Mouse (Mus musculus): Measurements from ENCODE around the gene Dusp28. TPM values are rescaled to one million over a fixed set of nuclear protein-coding genes. Genes with fewer than 3 reads are reported as not detected.

Dusp28 gene
- total and polyA plus RNA-seq, 3 experiments = 12.5 to 97.2 (median 17.2) TPM

DNA sequence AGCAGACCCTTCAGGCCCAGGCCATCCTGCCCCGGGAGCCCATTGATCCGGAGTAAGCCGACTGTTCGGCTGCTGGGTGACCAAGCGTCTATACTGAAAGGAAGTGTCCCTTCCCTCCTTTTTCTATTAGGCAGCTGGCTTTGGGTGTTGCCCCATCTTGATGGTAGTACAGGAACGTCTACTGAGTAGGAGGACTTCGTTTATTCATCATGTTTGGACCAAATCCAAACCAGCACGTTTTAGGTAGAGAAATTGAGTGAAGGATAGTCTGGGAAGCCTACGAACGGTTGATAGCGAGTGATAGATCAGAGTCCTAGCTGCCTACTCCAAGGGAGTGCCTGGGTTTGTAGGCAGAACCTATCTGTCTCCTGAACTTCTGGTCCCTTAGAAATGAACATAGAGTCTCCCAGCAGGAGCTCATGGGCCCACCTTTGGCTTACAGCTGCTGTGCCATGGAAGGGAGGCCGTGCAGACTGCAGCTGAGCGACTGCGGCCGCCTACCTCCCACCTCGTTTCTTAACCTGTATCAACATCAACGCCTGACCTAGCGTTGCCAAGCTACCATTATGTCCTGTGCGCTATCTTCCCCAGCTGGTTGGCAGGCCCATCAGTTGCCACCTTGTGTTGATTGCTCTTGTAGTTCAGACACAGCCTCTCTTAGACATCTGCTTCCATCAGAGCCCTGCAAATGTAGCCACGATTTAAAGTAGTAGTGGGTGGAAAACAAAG, 1.0 kb downstream of the Dusp28 start:
- DNase-seq = no peak

DNA sequence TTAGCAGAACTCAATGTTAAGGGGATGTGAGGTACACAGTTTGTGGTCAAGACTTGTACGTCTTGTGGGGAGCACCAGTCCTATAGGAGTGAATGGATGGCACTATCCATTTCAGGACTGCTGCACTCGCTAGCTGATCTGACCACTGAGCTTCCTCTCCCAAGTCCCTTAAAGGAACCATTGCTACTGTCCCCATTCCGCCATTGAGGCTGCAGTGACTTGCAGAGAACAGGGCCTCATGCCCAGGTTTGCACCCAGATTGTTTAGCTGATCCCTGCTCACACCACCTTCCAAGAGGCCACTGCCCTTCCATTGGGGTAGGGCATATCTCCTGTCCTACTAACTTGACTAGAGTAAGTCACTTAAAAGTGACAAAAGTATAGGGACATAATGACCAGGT, 1.9 kb downstream of the Dusp28 start:
- DNase-seq = no peak

DNA sequence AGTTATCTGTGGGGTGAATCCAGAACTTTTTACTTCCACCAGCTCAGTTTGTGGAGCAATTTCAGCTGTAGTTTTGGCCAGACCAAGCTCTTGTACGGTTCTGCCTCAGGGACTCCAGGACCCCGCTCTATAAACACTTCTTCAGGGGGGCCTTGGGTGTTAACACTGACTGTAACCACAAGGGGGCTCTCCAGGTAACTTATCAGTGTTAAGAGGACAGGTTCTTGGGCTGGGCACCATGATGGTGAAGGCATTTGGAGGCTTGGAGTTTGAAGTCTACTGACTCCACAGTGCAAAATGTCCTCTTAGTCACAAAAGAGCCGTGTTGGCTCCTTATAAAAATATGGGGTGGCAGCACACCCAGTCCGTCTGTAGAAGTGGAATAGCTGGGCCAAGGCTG, 2.3 kb downstream of the Dusp28 start:
- peak; percentile 21 for DNase-seq

DNA sequence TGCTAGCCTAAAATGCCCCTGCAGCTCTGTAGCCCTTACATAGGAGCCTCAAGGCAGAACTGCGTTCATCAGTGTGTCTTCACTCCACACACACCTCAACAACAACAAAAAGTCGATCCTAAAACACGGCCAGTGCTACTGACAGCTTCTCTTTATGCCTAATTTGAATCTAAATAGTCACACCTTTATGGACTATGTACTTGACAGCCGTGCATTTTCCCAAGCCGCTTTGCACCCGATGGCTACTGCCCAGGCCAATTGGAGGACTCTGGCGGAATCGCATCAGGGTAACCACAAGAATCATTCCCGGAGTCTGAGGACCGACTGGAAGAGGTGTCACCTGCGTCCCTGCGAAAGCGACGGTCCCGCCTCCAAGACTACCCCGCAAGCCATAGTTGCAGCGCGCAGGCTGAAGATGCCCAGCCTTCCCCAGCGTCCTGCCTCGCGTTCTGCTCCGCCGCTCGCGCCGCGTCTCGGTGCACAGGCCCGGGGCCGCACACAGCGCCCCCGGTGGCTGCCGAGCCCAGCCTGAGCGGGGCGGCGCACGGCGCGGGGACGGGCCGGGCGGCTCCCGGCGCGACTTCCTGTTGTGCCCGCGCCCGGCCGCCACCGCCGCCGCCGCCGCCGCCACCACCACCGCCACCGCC, 3.6 kb downstream of the Dusp28 start, which contains the start of gene Rnpepl1:
Rnpepl1 (plus strand) TSS at position 545 of the 647 bp plus-strand sequence.
- peak; percentile 90 for DNase-seq

GRCm38 (mm10) chr1:92910925-92911720, 4.3 kb downstream of the Dusp28 start:
- DNase-seq = peak; percentile 80

GRCm38 (mm10) chr1:92911721-92912138, 4.9 kb downstream of the Dusp28 start:
- DNase-seq = no peak

GRCm38 (mm10) chr1:92912286-92912685, 5.5 kb downstream of the Dusp28 start:
- no peak for DNase-seq

DNA sequence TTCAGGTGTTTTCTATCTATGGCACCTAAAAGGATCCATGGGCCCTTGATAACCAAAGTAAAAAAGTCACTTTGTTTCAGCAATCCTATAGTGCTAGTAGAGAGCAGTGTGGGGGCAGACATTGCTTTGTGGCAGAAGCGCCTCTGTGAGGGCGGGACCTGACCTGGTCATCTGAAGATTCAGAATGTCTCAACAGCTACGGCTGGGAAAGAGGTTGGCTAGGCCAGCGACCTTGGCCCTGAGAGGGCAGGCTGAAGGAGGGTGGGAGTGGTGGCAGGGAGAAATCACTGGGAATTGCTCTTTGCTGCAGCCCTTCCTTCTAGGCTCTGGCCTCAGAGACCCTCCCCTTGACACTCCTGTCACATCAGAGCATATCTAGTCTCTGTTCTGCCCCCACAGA, 7.5 kb downstream of the Dusp28 start:
- DNase-seq = peak; percentile 44

- peak; percentile 16 for DNase-seq
These were observed 8.2 kb downstream of the Dusp28 start for GRCm38 (mm10) chr1:92914993-92915392.

- DNase-seq = no peak
These were observed 9.9 kb downstream of the Dusp28 start for GRCm38 (mm10) chr1:92916725-92917124.

GRCm38 (mm10) chr1:92919151-92919550, 12.4 kb downstream of the Dusp28 start:
- DNase-seq = no peak

DNA sequence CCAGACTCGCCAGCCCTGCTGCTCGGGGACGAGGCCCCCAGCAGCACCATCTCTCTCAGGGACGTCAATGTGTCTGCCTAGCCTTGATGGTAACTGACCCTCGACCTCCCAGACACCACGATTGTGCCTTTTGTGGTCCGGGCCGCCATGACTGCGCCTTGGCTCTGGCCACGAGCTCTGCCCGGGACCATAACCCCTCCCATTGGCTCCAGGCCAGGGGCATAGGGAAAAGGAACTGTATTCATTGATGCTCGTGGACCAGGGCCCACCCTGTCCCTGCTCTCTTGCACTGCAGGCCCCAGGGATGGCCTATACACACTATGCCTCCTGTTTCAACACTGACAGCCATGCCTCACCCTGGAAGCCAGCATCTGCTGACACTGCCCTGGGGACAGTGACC, 13.0 kb downstream of the Dusp28 start:
- no peak for DNase-seq

DNA sequence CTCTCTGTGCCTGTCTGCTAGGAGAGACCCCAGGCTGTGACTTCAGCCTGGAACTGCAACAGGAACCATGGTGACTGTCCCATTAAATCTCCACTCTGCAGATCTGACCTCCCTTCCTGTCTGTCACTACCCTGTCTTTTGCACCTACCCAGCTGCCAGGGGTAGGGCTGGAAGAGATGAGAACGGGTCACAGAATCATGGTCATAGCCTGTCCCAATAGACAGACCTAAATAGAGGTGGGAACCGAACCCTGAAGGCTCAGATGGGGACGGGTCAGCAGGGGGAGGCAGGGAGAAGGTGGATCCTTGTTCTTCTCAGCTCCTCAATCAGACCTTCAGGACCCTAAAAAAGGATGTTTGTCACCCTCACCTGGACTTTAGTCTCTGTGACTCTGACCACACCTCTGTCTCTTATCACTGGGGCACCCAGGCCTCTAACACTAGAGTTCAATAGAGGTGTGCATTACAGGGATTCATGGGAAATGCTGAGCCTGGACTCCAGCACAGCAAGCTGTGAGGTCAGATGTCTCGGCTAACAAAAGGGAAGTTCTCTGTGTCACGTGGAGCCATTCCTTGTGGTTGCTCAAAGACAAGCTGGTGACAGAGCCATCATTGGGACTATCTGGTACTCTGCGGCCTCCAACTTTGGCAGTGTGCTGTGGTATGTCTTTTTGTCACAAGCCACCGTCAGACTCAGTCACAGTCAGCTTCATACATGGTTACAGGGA, 13.9 kb downstream of the Dusp28 start:
- no peak for DNase-seq

DNA sequence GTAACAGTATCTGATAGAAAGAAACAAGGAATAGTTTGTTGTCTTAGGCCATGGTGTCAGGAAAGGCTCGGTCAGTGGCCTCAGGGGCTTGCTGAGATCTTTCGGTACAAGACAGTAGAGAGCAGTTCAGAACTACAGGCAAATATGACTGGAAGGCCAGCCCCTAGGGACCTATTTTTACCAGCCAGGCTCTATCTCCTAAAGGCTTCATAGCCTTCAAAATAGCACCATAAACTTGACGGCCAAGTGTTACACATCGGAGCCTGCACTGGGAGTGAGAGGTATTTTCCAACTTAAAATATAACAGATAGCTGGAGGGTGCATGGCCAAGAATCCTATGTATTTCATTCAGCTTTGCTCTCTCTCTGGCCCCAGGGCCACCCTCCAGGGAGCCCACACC, 14.7 kb downstream of the Dusp28 start:
- no peak for DNase-seq

- no peak for DNase-seq
These were observed 23.5 kb downstream of the Dusp28 start for GRCm38 (mm10) chr1:92930171-92930706.

GRCm38 (mm10) chr1:92933611-92934010, 26.8 kb downstream of the Dusp28 start:
- DNase-seq = no peak

DNA sequence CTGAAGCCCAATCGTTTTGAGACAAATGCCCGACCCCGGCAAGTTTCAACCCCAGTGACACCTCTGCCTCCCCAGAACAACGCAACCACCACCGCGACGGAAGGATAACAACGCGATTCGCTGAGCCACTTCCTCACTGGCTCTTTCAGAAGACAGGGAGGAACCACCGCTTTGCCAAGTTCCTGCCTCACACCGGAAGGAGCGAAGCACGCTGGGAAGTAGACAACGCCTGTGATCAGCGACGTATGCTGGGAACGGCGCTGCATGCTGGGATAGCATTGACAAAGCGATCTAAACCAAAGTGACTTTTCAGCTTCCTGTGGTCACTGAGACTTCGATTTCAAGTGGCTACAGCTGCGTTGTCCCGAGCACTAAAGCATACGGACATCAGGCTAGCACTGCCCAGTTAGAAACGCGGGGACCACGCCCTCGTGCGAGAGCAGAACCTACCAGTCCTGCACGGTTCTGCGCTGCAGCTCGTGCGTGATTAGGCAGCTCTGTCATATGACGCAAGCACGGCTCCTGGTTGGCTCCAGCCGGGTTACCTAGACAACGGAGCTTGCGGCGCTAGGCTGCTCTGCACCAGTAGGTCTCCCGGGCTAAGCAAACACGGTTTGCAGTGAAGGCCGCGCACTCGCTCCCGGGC, 27.5 kb downstream of the Dusp28 start, which contains the start of gene Capn10:
Capn10 (plus strand) TSS at position 195 of the 646 bp plus-strand sequence.
- DNase-seq = peak; percentile 95

DNA sequence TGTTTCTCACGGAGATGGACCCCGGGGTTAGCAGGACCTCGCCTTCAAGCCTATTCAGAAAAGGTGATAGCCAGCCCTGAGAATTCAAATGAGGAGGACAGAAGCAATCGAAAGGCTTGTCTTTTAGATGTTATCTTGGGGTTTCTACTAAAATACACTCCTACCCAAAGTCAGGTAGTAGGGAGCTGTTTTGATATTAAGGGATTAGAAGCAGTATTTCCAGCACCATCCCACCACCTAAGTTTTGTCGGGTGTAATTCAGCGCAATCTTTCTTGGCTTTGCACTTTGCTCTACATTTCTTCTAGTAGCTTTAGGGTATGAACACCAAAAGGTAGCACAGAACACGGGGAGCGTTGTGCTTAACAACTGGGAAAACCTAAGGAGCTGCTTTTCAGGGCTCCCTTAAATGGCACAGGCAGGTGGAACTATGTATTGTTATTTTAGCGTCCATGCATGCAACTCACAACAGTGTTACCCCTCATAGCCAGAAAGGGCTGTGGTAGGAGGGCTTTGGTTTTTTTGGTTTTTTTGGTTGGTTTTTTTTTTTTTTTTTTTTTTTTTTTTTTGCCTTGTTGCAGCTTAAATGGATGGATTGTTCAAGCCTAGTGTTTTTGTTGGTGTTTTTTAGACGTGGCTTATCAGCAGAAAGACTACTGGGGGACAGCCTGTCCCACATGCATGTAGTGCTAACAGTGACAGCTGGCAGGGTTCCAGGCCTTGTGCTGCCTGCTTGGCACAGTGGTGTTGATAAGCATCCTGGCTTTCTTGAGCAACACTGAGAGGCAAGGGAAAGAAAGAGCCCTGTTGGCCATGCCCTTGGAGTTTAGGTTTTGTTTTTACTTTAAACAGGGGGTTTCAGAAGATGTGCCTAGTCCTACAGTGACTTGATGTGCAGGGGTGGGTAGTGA, 28.5 kb downstream of the Dusp28 start:
- peak; percentile 50 for DNase-seq

DNA sequence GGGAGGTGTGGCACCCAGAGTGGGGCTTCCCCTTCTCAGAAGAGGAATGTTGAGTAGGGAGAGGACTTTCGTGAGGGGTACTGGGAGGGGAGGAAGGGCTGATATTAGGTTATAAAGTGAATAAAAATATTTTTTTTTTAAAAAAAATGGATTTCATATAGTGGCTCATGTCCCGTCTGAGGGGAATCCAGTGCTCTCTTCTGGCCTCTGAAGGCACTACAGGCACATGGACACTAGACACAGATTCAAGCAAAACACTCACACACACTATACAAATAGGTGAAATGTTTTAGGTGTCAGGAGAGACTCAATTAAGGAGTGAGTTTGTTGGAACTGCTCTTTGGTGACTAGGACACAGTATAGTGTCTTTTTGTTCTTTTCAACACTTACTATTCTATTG, 29.2 kb downstream of the Dusp28 start:
- no peak for DNase-seq

- DNase-seq = no peak
These were observed 29.7 kb downstream of the Dusp28 start for GRCm38 (mm10) chr1:92936467-92936866.
